Mouse (Mus musculus): ENCODE results near the gene Wnt3a. TPM values are rescaled to one million over a fixed set of nuclear protein-coding genes. Genes with fewer than 3 reads are reported as not detected.
"Not testable (repeated sequence)": the region's sequence is repeated elsewhere in the genome, so short reads cannot be mapped to it uniquely, and the experiment has no call there.

The Wnt3a gene
- total RNA-seq, 2 experiments from 2014 or later = not detected

- intact Hi-C loops (cut with DNase I) = loop anchor here (2.0 to 10.0 kb wide), 2 partner anchors 68 to 256 kb away; no protein-coding TSS in a partner anchor
- peak; percentile 93 to 97 for DNase-seq (ENCODE audit: extremely low spot score in 1 of 2, low spot score in 2 of 2)
Observed at GRCm38 (mm10) chr11:59228122-59228953, 62.2 kb downstream of the Wnt3a start, which contains the start of gene Arf1. Gene Arf1, minus strand, starts transcription at chr11:59228270.

DNA sequence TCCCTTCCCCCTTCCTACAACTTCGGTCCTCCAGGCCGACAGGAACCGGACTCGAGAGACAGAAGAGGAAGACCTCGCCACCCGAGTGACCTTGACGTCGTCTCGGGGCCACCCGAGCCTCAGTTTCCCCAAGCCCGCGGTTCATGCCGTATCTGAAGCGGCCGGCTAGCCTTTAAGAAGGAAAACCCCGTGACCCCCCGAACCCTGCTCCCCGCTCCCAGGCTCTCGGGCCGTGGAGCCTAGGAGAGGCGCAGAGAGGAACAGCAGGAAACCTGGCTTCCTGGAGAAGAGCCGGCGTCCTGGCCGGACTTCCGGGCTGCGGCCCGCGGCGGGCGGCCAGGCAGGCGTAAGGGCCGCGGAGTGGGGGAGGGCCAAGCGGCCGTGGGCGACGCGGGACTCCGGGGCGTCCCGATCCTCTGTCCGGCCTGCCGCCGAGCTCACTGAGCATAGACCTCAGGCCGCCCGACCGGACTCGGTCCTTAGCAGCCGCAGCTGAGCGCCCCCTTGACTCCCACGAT lies 62.9 kb downstream of the Wnt3a start:
- intact Hi-C loops (cut with DNase I) = loop anchor here (2.0 to 10.0 kb wide), 2 partner anchors 69 to 257 kb away; no protein-coding TSS in a partner anchor
- no peak for DNase-seq (ENCODE audit: extremely low spot score in 1 of 2, low spot score in 2 of 2)

DNA sequence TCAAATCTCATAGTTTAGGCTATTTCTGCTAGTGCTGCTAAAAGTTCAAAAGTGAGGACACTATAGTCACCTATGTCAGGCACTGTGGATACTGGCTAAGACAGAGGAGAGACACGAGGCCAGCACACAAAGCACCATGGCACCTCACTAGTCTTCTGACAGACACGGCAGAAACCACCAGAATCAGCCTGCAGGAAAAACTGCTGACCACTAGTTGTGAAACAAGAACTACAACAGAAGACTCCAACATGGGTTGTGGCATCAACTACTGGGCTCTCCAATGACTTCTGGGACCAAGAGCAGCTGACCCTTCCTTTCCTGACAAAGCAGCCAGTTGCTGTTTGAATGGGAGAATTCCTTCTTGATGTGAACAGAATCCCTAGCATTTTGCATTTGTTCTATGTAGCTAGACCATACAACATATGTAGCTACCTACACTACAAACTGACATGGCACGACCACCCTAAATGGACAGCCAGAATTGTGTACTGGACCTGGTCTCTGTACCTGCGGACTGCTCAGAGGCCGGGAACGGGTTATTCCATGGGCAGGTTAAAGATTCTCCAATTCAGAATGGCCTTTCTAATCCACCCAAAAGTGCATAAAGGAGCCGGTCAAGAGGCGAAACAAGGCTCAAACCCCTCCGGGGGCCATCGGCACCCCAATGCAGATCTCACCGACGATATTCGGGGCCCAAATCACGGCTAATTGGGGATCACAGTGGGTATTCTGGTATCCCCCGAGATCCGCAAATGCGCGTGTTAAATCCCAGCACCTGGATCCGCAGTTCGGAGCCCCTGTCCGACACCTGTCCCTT lies 63.6 kb downstream of the Wnt3a start:
- no peak for DNase-seq (ENCODE audit: extremely low spot score in 1 of 2, low spot score in 2 of 2)
- intact Hi-C loops (cut with DNase I) = loop anchor here (10.0 kb wide), 1 partner anchor 258 kb away; no protein-coding TSS in a partner anchor

DNA sequence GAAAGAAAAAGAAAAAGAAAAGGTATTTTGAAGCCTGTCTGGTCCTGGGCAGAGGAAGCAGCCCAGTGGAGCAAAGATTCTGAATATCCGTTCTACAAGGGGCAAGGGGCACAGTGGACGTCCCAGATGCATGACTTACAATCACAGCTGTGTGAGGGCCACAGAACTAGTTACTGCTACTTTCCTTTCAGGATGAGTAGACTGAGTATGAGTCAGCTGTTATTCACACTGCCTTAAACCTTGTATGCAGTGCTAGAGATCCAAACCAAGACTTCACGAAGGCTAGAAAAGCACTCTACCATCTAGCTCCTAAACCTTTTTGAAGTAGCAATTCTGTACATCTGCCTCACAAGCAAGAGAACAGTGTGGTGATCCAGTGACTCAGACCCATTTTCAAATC lies 64.3 kb downstream of the Wnt3a start:
- intact Hi-C loops (cut with DNase I) = loop anchor here (10.0 kb wide), 1 partner anchor 259 kb away; no protein-coding TSS in a partner anchor
- DNase-seq (ENCODE audit: extremely low spot score in 1 of 2, low spot score in 2 of 2) = no peak

DNA sequence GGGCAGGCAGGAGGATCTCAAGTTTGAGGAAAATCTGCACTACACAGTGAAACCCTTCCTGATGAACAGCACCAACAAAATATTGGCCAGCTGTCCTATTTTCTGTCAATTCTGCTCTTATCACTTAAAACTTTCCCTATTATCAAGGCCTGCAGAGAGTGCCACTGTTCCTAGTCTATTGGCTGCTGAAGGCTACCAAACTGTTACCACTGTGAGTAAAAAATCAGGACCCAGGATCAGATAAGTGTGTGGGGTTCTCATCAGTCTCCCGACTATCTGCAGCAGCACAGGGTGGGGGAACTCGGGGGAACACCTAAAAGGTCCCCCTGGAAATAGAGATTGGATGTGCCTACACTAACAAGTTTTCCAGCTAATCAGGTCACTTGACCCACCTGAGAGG lies 65.4 kb downstream of the Wnt3a start:
- intact Hi-C loops (cut with DNase I) = loop anchor here (10.0 kb wide), 1 partner anchor 260 kb away; no protein-coding TSS in a partner anchor

DNA sequence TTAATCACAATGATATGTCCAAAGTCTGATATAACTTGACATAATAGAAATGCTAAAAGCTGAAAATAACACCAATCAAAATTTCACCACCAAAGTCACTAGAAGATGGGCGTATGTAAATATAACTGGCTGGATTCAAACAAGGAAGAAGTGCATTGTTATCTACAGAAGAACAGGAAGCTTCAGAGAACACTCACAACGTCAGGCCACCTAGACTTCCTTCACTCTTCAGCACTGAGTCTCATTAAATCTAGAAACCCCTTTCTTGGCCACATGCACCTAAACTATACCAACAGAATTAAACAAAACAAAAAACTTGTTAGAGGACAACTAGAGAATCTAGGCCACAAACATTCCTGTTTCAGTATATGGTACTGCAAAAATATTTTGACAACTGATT lies 66.1 kb downstream of the Wnt3a start:
- intact Hi-C loops (cut with DNase I) = loop anchor here (10.0 kb wide), 1 partner anchor 260 kb away; no protein-coding TSS in a partner anchor
- no peak for DNase-seq (ENCODE audit: extremely low spot score in 1 of 2, low spot score in 2 of 2)

More for the DNA sequence above, 65.4 kb downstream of the Wnt3a start:
- DNase-seq (ENCODE audit: extremely low spot score in 1 of 2, low spot score in 2 of 2) = no peak

DNA sequence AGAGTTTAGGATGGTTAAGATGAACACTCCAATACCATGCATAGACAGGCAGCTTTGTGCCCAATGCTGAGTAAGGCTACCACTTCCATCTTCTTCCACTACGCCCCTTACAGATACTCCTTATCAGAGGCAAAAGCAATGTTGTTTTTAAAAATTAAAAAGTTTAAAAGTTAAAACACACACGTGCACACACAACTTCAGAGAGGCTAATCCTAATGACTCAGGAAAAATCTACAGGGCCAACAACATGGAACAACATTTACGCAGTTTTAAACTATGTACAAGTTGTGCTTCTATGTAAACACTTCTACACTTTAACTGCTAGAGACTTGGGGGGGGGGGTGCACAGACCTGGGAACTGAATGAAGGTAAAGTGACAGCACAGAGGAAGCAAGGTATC lies 66.5 kb downstream of the Wnt3a start:
- intact Hi-C loops (cut with DNase I) = loop anchor here (10.0 kb wide), 1 partner anchor 261 kb away; no protein-coding TSS in a partner anchor
- no peak for DNase-seq (ENCODE audit: extremely low spot score in 1 of 2, low spot score in 2 of 2)

DNA sequence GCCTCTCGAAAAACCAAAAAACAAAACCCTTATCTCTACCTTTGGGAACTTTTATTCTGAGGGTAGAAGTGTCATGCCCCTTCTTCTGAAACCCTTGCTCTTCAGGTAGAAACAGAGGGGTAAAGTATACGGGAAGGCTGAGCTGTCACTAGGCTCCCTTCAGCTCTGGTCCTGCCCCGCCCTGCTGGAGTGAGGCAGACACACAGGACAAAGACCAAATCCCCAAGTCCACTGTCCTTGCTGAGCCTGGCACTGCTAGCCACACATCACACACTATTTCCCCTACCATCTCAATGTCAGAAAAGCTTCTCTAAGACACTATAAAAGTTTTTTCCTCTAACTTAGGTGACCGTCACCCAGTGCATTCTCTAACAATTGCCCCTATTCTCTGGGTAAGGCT lies 68.2 kb downstream of the Wnt3a start:
- intact Hi-C loops (cut with DNase I) = loop anchor here (10.0 kb wide), 1 partner anchor 262 kb away; no protein-coding TSS in a partner anchor
- no peak for DNase-seq (ENCODE audit: extremely low spot score in 1 of 2, low spot score in 2 of 2)

GRCm38 (mm10) chr11:59221604-59222003 lies 68.9 kb downstream of the Wnt3a start:
- DNase-seq (ENCODE audit: extremely low spot score in 1 of 2, low spot score in 2 of 2) = no peak
- intact Hi-C loops (cut with DNase I) = loop anchor here (10.0 kb wide), 1 partner anchor 263 kb away; no protein-coding TSS in a partner anchor

DNA sequence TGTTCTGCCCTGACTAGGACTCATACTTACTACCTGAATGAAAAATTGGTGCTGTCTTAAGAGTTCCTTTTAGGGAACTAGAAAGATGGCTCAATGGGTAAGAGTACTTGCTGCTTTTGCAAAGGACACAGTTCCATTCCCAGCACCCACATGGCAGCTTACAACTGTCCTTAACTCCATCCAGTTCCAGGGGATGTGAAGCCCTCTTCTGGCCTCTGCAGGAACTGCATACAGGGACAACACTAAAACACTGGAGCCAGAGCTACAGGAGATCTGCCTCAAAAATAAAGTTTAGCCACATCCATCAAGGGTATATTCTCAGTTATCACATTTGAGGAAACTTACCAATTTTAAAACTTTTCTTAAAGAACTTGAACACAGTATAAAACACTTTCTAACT lies 71.5 kb downstream of the Wnt3a start:
- intact Hi-C loops (cut with DNase I) = no loop called here

DNA sequence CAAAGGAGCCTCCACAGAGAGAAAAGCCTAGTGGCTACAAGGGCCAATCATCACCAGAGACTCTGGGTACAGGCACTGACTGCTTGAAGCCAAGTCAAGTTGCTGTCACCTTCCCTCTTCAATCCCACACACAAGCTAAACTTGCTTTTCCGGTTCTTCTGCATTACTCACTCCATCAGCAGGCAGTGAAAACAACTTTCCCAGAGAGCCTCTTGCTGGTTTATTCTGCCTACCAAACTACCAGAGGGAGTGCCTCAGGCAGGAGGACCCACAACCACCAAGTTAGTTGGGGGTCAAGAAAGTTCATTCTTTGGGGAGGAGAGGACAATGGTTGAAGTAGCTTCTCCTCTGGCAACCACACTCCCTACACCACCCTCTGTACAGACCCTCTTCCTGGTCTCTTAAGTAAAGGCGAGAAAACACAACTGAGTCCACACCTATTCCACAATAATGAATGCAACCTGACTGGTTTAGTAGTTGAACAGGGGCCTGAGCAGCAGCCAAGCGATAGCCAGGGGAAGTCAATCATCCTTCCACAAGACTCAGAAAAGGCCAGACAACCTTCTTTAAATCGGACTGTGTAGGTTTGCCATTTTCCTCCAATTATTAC lies 72.1 kb downstream of the Wnt3a start:
- no peak for DNase-seq (ENCODE audit: extremely low spot score in 1 of 2, low spot score in 2 of 2)
- intact Hi-C loops (cut with DNase I) = no loop called here

More for the DNA sequence above, 71.5 kb downstream of the Wnt3a start:
- no peak for DNase-seq (ENCODE audit: extremely low spot score in 1 of 2, low spot score in 2 of 2)

GRCm38 (mm10) chr11:59216955-59217354 lies 73.6 kb downstream of the Wnt3a start:
- intact Hi-C loops (cut with DNase I) = no loop called here
- no peak for DNase-seq (ENCODE audit: extremely low spot score in 1 of 2, low spot score in 2 of 2)

DNA sequence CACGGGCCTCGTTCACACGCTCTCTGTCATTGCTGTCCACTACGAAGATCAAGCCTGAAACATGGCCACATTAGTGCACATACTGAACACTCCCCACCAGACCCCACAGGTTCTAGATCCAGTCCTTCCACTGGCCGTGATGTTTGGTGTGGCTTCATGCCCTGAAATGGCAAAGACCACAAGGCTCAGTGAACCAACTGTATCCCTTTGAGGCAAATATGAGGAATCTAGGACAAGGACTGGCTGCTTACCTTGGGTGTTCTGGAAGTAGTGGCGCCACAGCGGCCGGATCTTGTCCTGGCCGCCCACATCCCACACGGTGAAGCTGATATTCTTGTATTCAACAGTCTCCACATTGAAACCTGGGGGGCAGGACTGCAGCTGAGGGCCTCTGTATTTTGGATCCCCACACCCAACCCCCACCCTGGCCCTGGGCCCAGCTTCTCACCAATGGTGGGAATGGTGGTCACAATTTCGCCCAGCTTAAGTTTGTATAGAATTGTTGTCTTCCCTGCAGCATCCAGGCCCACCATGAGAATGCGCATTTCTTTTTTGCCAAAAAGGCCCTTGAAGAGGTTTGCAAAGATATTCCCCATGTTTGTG lies 77.6 kb downstream of the Wnt3a start:
- DNase-seq (ENCODE audit: extremely low spot score in 1 of 2, low spot score in 2 of 2) = peak in 1 of 2 experiments; percentile 38
- intact Hi-C loops (cut with DNase I) = no loop called here

- intact Hi-C loops (cut with DNase I); DNase-seq (ENCODE audit: extremely low spot score in 1 of 2, low spot score in 2 of 2): not testable (repeated sequence)
Observed at GRCm38 (mm10) chr11:59212320-59212719, 78.2 kb downstream of the Wnt3a start.

DNA sequence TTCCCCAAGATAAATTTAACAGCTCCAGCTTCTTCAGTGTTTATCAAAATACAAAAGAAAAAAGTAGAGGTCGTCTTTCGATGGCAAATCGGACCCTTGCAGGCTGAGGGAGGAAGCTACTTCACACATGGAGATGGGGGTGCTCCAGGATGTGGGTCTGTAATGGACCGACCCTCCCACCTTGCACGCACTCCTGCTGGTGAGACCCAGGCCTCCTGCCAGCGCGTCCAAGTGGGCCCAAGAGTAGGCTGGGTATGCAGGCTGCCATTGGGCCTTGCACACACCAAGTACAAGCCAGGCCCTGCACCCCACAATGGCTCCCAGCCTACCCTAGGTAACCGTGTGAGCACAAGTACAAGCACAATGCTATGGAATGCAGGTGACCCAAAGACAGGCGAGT lies 79.0 kb downstream of the Wnt3a start:
- intact Hi-C loops (cut with DNase I) = not testable (repeated sequence)

DNA sequence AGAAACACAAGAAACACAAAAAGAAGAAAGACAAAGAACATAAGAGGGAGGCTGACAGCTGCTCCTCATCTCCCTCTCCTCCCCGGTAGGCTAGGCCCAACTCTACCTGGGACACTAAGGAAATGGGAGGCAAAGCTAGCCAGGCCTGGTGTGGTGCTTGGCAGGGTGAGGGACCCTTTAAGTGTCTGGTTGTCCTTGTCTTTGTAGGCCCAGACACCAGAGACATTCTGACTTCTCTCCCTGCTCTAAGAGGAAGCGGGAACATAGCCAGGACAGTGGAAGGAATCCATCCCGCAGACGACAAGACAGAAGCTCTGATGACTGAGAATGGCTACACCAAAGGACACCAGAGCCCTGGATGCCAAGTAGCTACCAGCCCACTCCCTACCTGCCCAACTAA lies 80.5 kb downstream of the Wnt3a start:
- intact Hi-C loops (cut with DNase I) = no loop called here
- DNase-seq (ENCODE audit: extremely low spot score in 1 of 2, low spot score in 2 of 2) = no peak

More for the DNA sequence above, 79.0 kb downstream of the Wnt3a start:
- DNase-seq (ENCODE audit: extremely low spot score in 1 of 2, low spot score in 2 of 2) = not testable (repeated sequence)

GRCm38 (mm10) chr11:59209580-59209979 lies 81.0 kb downstream of the Wnt3a start:
- intact Hi-C loops (cut with DNase I) = no loop called here
- DNase-seq (ENCODE audit: extremely low spot score in 1 of 2, low spot score in 2 of 2) = no peak

GRCm38 (mm10) chr11:59209003-59209441 lies 81.5 kb downstream of the Wnt3a start:
- intact Hi-C loops (cut with DNase I) = no loop called here
- DNase-seq (ENCODE audit: extremely low spot score in 1 of 2, low spot score in 2 of 2) = peak in 1 of 2 experiments; percentile 77
